Mouse (Mus musculus): ENCODE measurements around the gene Nup210.

Nup210 gene

GRCm38 (mm10) chr6:91020810-91021209 is 95.8 kb downstream of the Nup210 start:
- DNase-seq (ENCODE audit: low spot score in 2 of 2), result no peak

- DNase-seq (ENCODE audit: low spot score in 2 of 2), result no peak
Measured at GRCm38 (mm10) chr6:91016600-91017230, 99.9 kb downstream of the Nup210 start.

DNA sequence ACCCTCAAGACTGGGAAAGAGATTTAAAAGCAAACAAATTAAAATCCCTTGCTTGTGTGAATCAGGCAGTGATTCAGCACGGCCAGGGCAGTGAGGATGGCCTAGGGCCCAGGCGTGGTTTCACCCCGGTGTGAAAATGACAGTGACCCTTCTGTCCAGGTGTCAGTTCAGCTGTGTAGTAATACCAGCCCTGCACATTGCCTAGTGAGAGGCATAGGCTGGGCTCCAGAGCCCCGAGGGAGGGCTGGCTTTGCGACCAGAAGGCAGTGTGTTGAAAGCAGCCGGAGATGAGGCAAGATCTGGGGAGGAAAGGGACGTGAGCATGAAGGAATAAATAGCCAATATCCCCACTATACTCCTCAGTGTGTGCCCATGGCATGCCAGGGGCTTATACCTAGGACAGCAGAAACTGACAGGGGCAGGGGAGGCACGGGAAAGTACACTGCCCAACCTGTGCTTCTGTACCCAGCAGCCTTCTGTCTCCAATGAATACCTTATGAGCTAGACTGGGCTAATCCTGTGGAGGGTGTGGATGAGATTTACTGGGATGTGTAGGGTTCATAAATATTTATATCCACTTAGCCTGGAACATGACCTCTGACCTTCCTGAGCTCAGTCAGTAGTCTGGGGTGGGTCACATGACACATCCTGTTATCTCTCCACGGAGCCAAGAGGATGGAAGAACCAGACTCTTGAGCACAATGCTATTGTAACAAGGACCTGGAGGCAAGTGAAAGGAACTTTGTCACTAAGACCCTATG is 102.3 kb downstream of the Nup210 start:
- no peak for DNase-seq (ENCODE audit: low spot score in 2 of 2)

- no peak for DNase-seq (ENCODE audit: low spot score in 2 of 2)
Measured at GRCm38 (mm10) chr6:91012458-91012857, 104.2 kb downstream of the Nup210 start.

DNA sequence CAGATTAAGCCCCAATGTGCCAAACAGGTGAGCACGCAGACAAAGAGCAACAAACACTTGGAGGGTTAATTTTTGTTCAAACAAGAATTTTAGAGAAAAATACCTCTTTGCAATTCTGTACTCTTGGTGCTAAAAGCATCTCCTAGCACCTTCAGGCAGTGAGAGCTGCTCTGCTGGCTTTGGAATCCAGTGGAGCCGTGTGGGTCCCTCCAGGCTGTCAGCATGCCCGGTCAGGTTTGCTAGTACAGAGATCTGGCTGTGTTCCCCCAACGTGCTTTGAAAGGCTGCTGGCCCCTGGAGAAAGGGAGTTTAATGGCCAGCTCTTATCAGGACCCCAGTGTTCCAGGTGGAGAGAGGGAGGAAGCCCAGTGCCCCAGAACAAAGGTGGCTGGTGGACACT is 105.1 kb downstream of the Nup210 start:
- DNase-seq (ENCODE audit: low spot score in 2 of 2), result no peak

GRCm38 (mm10) chr6:91008284-91008830 is 108.3 kb downstream of the Nup210 start:
- no peak for DNase-seq (ENCODE audit: low spot score in 2 of 2)

GRCm38 (mm10) chr6:91007207-91007606 is 109.4 kb downstream of the Nup210 start:
- DNase-seq (ENCODE audit: low spot score in 2 of 2), result no peak

DNA sequence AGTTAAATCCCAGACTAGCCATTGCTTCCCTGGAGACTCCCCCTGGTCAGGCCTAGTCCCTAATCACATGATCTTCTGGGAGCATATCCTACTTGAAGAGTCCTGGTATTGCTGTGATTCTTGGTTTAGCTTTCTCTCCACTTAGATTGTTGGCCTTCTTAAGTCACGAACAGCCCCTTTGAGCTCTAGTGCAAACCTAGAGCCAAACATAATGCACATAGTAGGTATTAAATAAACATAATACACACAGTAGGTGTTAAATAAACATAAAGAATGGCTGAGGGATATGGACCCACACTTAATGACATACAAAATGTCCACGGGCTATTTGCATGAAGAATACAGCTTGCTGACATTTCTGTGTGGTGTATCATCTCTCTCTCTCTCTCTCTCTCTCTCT is 112.5 kb downstream of the Nup210 start:
- DNase-seq (ENCODE audit: low spot score in 2 of 2), result no peak

DNA sequence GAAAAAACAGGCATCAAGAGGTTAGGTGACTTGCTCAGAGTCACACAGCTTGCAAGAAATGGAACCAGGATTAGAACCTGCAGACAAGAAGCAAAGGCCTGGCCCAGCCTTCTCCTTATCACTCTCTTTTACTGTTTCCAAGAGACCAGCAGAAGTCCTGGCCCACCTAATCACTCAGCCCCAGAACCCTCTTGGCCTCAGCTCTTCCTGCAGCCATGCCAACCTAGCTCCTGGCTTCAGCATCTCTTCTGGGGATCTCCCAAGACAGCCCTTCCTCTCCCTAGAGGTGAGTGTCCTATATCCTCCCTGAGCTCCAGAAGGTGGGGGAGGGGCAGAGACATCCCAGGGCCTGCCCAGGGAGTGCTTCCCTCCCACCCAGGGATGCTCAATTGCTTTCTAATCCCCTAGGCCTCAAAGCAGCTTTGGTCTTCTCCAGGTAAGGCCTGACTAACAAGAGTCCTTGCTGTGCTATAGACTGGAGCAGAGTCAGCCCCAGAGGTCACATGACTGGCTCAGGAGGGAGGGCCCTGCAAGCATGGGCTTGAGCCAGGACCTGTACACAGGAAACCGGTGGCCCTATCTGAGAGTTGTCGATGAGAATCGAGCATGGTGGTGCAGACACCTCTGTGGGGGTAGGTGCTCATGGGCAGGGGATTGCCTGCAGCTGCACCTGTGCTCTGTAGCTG is 113.2 kb downstream of the Nup210 start:
- no peak for DNase-seq (ENCODE audit: low spot score in 2 of 2)

- DNase-seq (ENCODE audit: low spot score in 2 of 2), result no peak
Measured at GRCm38 (mm10) chr6:91001566-91001965, 115.1 kb downstream of the Nup210 start.

DNA sequence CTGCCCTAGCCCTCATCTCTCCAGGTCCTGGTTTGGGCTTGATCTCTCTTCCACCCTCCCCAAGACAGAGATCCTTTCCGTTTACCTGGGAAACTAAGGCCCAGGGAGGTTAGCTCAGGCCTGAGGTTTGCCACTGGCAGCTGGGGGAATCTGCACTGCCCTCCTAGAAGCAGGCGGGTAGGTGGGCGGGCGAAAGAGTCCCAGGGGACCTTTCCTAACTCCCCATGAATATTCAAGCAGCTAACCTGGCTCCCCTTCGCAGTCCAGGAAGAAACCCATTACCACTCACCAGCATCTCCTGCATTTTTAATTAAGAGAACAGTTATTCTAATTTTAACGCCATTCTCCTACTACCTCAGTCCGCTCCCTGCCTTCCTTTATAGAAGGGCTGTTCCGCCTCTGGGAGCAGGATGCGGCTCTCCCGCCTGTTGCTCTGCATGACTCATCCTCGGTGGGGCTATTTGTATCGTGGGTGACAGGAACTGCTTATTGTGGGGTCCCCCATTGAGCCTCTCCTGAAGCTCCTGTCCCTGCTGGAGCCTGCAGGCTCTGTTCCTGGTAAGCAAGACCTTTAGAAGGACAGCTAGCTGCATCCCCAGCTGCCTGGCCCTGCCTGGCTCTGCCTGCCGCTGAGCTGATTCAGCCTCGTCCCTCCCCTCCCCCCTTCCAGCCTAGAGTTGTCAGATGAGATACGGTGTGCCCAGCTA is 115.7 kb downstream of the Nup210 start:
- no peak for DNase-seq (ENCODE audit: low spot score in 2 of 2)

DNA sequence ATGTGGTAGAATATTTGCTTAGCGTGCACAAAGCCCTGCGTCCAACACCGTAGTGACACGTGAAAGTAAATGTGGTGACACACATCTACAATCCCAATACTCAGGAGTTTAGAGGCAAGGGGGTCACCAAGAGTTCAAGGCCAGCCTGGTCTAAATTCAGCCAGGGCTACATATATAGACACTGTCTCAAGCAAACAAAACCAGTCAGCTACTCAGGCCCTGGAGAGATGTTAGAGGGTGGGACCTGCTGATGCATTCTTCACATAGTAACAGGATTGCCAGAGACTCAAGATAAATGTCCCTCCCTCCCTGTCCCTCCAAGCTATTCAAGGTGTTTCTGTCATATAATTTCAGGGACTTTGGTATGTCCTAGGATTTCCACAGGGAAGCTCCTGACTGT is 117.5 kb downstream of the Nup210 start:
- no peak for DNase-seq (ENCODE audit: low spot score in 2 of 2)

GRCm38 (mm10) chr6:90997025-90997424 is 119.6 kb downstream of the Nup210 start:
- no peak for DNase-seq (ENCODE audit: low spot score in 2 of 2)

- no peak for DNase-seq (ENCODE audit: low spot score in 2 of 2)
Measured at GRCm38 (mm10) chr6:90996181-90996580, 120.4 kb downstream of the Nup210 start.

- DNase-seq (ENCODE audit: low spot score in 2 of 2), result peak; percentile 63 to 65
Measured at GRCm38 (mm10) chr6:90988648-90989317, 127.8 kb downstream of the Nup210 start, which contains the start of gene Iqsec1. Gene Iqsec1, minus strand, starts transcription at chr6:90988685.

- DNase-seq (ENCODE audit: low spot score in 2 of 2), result no peak
Measured at GRCm38 (mm10) chr6:90988299-90988625, 128.4 kb downstream of the Nup210 start.

DNA sequence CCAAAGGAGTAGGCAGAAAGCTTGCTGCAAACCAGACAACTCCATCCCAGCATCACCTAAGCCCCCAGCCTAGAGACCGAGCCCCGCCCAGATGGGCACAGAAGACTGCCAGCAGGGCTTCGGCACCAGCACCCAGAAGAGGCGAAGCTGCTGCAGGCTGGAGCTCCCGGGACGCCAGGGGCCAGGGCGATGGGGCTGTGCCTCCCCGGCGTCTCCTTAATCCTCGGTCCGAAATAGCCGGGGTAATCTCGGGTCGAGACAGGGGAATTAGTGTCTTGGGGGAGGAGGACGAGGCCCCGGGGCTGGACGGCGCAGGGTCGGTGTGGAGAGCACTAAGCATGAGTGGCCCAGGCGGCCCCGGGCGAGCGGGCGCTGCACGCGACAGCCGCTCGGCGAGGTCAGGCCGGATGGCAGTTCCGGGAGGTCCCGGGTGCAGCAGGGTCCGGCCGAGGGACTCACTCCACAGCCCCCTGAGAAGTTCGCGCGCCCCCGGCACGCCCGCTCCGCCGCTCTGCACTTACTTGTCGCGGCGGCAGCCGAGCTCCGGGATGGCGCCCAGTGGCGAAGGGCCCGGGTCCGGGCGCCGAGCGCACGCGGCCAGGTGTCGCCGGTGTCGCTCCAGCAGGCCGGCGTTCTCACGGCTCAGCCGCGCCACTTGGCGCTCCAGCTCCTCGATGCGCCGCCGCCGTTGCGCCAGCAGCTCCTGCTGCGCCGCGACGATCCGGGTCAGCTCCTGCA is 128.9 kb downstream of the Nup210 start:
- DNase-seq (ENCODE audit: low spot score in 2 of 2), result no peak

GRCm38 (mm10) chr6:90984101-90984500 is 132.5 kb downstream of the Nup210 start:
- DNase-seq (ENCODE audit: low spot score in 2 of 2), result no peak

DNA sequence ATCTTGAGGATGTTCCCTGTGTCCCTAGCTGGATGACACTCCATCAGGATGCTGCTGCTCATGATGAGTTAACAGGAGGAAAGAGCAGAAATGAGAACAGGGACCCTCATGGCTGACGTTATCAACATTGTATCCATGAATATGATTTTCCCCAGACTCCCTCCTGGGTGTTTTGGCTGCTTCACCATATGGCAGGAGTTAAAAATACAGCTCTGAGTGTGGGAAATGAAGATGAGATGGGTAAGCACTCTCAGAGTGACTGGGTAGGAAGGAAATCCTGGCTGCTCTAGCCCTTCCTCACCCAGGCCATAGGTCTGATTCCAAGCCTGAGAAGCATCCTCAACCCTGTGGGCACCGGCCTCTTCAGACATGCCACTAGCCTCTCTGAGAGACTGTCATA is 142.3 kb downstream of the Nup210 start:
- no peak for DNase-seq (ENCODE audit: low spot score in 2 of 2)

GRCm38 (mm10) chr6:90969341-90969871 is 147.2 kb downstream of the Nup210 start:
- DNase-seq (ENCODE audit: low spot score in 2 of 2), result no peak
